Mouse (Mus musculus) mesoderm, embryonic 11.5 days (tissue): Measurements from ENCODE around the gene Wdr20rt.
"Not testable (repeated sequence)": the region's sequence is repeated elsewhere in the genome, so short reads cannot be mapped to it uniquely, and the experiment has no call there.

Experiments used
- DNase-seq: peaks from one replicate; pipeline ENCODE4 v3.0.0-alpha.2; 2012; ENCODE audit warnings: low read depth, low spot score

Gene Wdr20rt

GRCm38 (mm10) chr12:65225467-65225945, at the start of gene Wdr20rt:
Wdr20rt (plus strand) TSS chr12:65225517.
- DNase-seq = no peak

- DNase-seq = no peak
Measured at GRCm38 (mm10) chr12:65187365-65187764, 38.0 kb upstream of the Wdr20rt start.

- no peak for DNase-seq
Measured at GRCm38 (mm10) chr12:65189213-65189612, 36.1 kb upstream of the Wdr20rt start.

GRCm38 (mm10) chr12:65194003-65194530, 31.2 kb upstream of the Wdr20rt start:
- no peak for DNase-seq

- no peak for DNase-seq
Measured at GRCm38 (mm10) chr12:65201812-65202211, 23.5 kb upstream of the Wdr20rt start.

GRCm38 (mm10) chr12:65206431-65206830, 18.9 kb upstream of the Wdr20rt start:
- no peak for DNase-seq

GRCm38 (mm10) chr12:65216404-65216840, 8.9 kb upstream of the Wdr20rt start:
- no peak for DNase-seq

GRCm38 (mm10) chr12:65228628-65229027, 3.3 kb downstream of the Wdr20rt start:
- no peak for DNase-seq

- no peak for DNase-seq
Measured at GRCm38 (mm10) chr12:65229041-65229440, 3.7 kb downstream of the Wdr20rt start.

- DNase-seq = not testable (repeated sequence)
Measured at GRCm38 (mm10) chr12:65232801-65233200, 7.5 kb downstream of the Wdr20rt start.

GRCm38 (mm10) chr12:65250116-65250738, 24.9 kb downstream of the Wdr20rt start:
- no peak for DNase-seq

GRCm38 (mm10) chr12:65256887-65257286, 31.6 kb downstream of the Wdr20rt start:
- no peak for DNase-seq

GRCm38 (mm10) chr12:65258212-65259138, 33.2 kb downstream of the Wdr20rt start:
- DNase-seq = no peak

- no peak for DNase-seq
Measured at GRCm38 (mm10) chr12:65259139-65260111, 34.1 kb downstream of the Wdr20rt start.

GRCm38 (mm10) chr12:65268311-65268984, 43.1 kb downstream of the Wdr20rt start:
- no peak for DNase-seq

- no peak for DNase-seq
Measured at GRCm38 (mm10) chr12:65269406-65269805, 44.1 kb downstream of the Wdr20rt start.

- DNase-seq = peak; percentile 17
Measured at GRCm38 (mm10) chr12:65273807-65274206, 48.5 kb downstream of the Wdr20rt start.
